Mouse (Mus musculus): Measurements from ENCODE around the gene Epn3. TPM values are rescaled to one million over a fixed set of nuclear protein-coding genes. Genes with fewer than 3 reads are reported as not detected.

The Epn3 gene
- polyA plus RNA-seq, 1 experiment from 2014 or later: 12.0 TPM

- peaks cover 40% of the 10 kb centered on the region for H3K4me1 ChIP-seq
- H3K4me2 ChIP-seq: no peak overlapping the region
- no peaks in the 10 kb centered on the region for H3K36me3 ChIP-seq
- H3K9me3 ChIP-seq: no peaks in the 10 kb centered on the region
- WGBS: 25% methylated on average over 11 of the region's 11 CpGs
- no peak overlapping the region for H3K9ac ChIP-seq
- no peak overlapping the region for H3K4me3 ChIP-seq (replicated peaks)
- H3K27me3 ChIP-seq (replicated peaks): peaks cover 42% of the 10 kb centered on the region
- H3K27ac ChIP-seq: no peak overlapping the region
- ATAC-seq (ENCODE audit: insufficient read depth, low FRiP score, low read depth): no peak
These were observed 24.1 kb downstream of the Epn3 start for GRCm38 (mm10) chr11:94475722-94476121.

- ATAC-seq (ENCODE audit: insufficient read depth, low FRiP score, low read depth): peak; percentile 14; the same call in 1 of the 2 replicates
- Histone ChIP-seq H3K9ac (no peak overlapping the region), H3K4me3 (replicated peaks) (peak overlapping the region; percentile 58), H3K36me3 (no peaks in the 10 kb centered on the region), H3K27me3 (replicated peaks) (peaks cover 42% of the 10 kb centered on the region), H3K9me3 (no peaks in the 10 kb centered on the region), H3K27ac (peak overlapping the region; percentile 92; the same call in 1 of the 2 replicates), H3K4me1 (peaks cover 43% of the 10 kb centered on the region), H3K4me2 (peak overlapping the region; percentile 80)
- WGBS: under 1% methylated on average over 11 of the region's 11 CpGs
These were observed 25.2 kb downstream of the Epn3 start for GRCm38 (mm10) chr11:94474544-94474910.

DNA sequence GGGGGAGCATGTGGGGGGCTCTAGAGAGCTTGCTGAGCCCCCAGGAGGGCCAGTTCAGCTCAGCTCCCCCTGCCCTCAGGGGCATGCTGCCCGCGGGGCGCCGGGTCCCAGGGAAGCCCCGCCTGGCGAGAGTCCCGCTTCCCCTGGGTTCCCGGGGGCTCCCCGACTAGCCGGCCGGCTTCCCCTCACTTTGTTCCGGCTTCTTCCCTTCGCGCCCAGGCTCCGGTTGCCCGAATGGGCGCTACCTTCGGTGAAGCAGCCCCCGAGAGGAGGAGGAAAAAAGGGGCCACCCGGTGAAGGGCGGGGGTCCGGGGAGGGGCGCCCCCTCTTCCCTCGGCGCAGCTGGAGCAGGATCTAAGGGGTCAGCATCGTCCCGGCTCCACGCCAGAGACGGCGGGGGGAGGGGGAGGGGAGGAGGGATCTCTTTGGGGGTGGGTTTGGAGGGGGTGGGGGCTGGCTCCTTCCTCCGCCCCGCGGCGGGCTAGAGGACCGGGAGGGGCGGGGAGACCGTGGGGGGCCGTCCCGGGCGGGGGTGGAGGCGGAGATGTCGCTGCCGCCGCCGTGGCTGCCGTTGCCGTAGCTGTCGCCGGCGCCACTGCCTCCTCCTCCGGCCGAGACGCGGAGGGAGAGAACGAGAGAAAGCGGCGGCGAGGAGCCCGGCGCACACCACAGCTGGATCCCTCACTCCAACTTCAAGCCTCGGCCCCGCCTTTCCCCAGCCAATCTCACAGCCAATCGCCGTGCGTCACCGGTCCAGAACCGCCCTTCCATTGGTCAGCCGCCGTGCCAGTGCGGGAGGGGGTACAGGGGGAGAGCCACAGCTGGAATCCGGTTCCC is 25.8 kb downstream of the Epn3 start, which contains the start of gene Cacna1g:
Gene Cacna1g (minus strand): TSS at position 492 of the 837 bp plus-strand sequence.
- peaks cover 42% of the 10 kb centered on the region for H3K27me3 ChIP-seq (replicated peaks)
- H3K4me1 ChIP-seq: peaks cover 49% of the 10 kb centered on the region
- H3K9me3 ChIP-seq: no peaks in the 10 kb centered on the region
- WGBS: under 1% methylated on average over 55 of the region's 71 CpGs
- H3K4me2 ChIP-seq: peak within 1 kb of the TSS; percentile 80
- ATAC-seq (ENCODE audit: insufficient read depth, low FRiP score, low read depth): peak; percentile 88
- H3K4me3 ChIP-seq (replicated peaks): peak within 1 kb of the TSS; percentile 58
- peak within 1 kb of the TSS; percentile 56 for H3K9ac ChIP-seq
- peak within 1 kb of the TSS; percentile 92 for H3K27ac ChIP-seq
- no peaks in the 10 kb centered on the region for H3K36me3 ChIP-seq

DNA sequence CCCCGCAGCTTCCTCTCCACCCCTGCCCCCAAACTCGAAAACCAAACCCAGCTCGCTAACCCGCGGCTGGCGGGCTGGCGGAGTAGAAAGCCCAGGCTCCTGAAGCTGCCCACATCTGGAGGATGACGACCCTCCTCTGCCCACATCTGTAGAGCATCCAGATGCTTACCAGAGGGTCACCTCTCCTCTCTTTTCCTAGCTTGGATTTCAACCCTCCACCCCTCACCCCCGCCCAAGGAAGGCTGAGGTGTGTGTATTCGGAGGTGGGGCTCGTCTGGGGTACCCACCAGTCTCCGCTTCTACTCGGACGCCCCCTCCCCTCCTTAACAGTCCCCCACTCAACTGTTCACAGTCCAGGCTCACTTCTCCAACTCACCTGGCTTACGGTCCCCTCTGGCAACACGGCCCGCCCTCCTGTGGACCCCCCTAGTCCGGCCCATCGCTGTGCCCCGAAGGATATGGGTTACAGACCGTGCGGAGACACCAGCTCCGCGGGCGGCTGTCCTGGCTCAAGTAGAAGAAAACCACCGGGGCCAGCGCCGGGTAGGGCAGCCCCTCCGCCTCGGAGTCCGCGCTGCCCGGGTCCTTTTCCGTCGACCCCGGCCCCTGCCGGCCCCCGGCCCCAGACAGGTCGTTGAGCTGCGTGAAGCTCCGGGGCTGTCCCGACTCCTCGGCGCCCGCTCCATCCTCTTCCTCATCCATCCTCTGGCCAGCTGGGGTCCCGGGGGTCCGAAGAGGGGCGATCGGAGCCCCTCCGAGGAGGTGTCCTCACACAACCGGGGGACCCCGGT is 26.7 kb downstream of the Epn3 start:
- Histone ChIP-seq H3K4me1 (peaks cover 57% of the 10 kb centered on the region), H3K4me2 (peak overlapping the region; percentile 80), H3K27me3 (replicated peaks) (peaks cover 42% of the 10 kb centered on the region), H3K36me3 (no peaks in the 10 kb centered on the region), H3K9ac (peak overlapping the region; percentile 56), H3K9me3 (no peaks in the 10 kb centered on the region), H3K4me3 (replicated peaks) (peak overlapping the region; percentile 58), H3K27ac (peak overlapping the region; percentile 92)
- no peak for ATAC-seq (ENCODE audit: insufficient read depth, low FRiP score, low read depth)
- WGBS: under 1% methylated on average over 52 of the region's 52 CpGs

DNA sequence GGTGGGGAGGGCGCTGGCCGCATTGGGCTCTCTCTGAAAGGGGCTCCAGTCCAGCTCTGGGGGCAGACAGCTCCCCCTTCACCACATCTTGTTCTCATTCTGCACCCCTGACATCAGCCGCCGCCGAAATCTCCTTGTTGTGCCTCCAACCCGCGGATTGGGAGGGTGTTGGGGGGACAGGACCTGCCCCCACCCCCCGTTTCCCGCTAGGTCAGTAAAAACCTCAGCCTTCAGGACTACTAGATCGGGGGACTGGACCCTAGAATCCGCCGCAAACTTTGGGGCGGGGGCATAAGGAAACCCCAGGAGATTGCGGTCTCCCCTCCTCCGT is 27.2 kb downstream of the Epn3 start:
- Histone ChIP-seq H3K27ac (peak overlapping the region; percentile 92; the same call in 1 of the 2 replicates), H3K27me3 (replicated peaks) (peaks cover 40% of the 10 kb centered on the region), H3K4me3 (replicated peaks) (peak overlapping the region; percentile 58), H3K9me3 (no peaks in the 10 kb centered on the region), H3K9ac (peak overlapping the region; percentile 56; the same call in 1 of the 2 replicates), H3K4me1 (peaks cover 62% of the 10 kb centered on the region), H3K4me2 (peak overlapping the region; percentile 80), H3K36me3 (no peaks in the 10 kb centered on the region)
- ATAC-seq (ENCODE audit: insufficient read depth, low FRiP score, low read depth): no peak
- WGBS: 0% methylated on average over 15 of the region's 15 CpGs

GRCm38 (mm10) chr11:94471740-94472584 is 27.8 kb downstream of the Epn3 start:
- Histone ChIP-seq H3K4me1 (peaks cover 66% of the 10 kb centered on the region), H3K9ac (no peak overlapping the region; the same call in 1 of the 2 replicates), H3K27ac (peak overlapping the region; percentile 6; the same call in 1 of the 2 replicates), H3K27me3 (replicated peaks) (peaks cover 40% of the 10 kb centered on the region), H3K4me2 (peak overlapping the region; percentile 80), H3K4me3 (replicated peaks) (peak overlapping the region; percentile 58), H3K36me3 (no peaks in the 10 kb centered on the region), H3K9me3 (no peaks in the 10 kb centered on the region)
- WGBS: 10% methylated on average over 17 of the region's 17 CpGs
- no peak for ATAC-seq (ENCODE audit: insufficient read depth, low FRiP score, low read depth)

DNA sequence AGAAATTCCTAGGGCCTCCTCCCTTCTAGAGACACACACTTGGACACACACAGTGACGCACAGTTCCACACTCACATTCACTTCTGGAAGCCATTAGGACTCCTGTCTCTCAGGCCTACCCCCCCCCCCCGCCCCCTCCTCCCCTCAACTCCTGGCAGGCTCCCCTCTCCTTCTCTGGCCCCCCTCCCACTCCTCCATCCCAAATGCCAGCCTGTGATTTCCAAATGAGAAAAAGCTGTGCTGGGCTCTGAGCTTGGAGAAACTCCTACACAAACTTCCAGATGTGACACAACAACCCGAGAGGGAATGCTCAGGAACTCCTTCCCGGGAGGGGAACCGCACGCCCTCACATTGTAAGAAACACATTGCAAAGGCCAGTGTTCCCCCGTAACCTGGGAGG is 29.4 kb downstream of the Epn3 start:
- Histone ChIP-seq H3K9me3 (no peaks in the 10 kb centered on the region), H3K4me2 (0 out of 2 replicates have a peak overlapping the region, but pooled peaks have one; percentile 80), H3K4me1 (peaks cover 62% of the 10 kb centered on the region), H3K9ac (no peak overlapping the region), H3K27me3 (replicated peaks) (peaks cover 25% of the 10 kb centered on the region; the same call in 1 of the 2 replicates), H3K36me3 (no peaks in the 10 kb centered on the region), H3K4me3 (replicated peaks) (no peak overlapping the region), H3K27ac (0 out of 2 replicates have a peak overlapping the region, but pooled peaks have one; percentile 6)
- 39% methylated on average over 6 of the region's 7 CpGs for WGBS
- no peak for ATAC-seq (ENCODE audit: insufficient read depth, low FRiP score, low read depth)

- no peak overlapping the region for H3K4me3 ChIP-seq (replicated peaks)
- no peaks in the 10 kb centered on the region for H3K9me3 ChIP-seq
- H3K27me3 ChIP-seq (replicated peaks): peaks cover 17% of the 10 kb centered on the region; the same call in 1 of the 2 replicates
- H3K9ac ChIP-seq: no peak overlapping the region
- peak overlapping the region; percentile 66 for H3K27ac ChIP-seq
- 28% methylated on average over 9 of the region's 9 CpGs for WGBS
- H3K36me3 ChIP-seq: no peaks in the 10 kb centered on the region
- ATAC-seq (ENCODE audit: insufficient read depth, low FRiP score, low read depth): no peak
- H3K4me1 ChIP-seq: peaks cover 61% of the 10 kb centered on the region
- H3K4me2 ChIP-seq: peak overlapping the region; percentile 25; the same call in 1 of the 2 replicates
These were observed 30.4 kb downstream of the Epn3 start for GRCm38 (mm10) chr11:94469136-94470064.

DNA sequence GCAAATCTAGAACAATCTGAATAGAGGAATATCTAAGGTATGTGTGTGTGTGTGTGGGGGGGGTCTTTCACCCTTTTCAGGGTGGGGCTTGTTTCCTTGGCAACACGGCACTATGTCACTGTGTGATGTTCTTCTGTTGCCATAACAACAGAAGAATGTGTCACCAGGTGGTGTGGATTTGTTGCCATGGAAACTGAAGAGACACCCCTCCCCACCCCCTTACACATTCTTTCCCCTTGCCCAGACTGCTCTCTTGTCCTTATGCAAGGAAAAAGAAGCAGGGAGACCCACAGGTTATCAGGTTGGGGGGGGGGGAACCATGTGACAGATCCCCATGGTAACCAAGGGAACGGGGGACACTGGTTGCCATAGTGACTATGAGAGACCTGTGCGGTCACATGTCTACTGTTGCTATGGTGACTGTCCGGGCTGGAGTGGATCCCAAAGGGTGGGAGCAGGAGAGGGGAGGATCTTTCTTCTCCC is 31.2 kb downstream of the Epn3 start:
- H3K9ac ChIP-seq: no peak overlapping the region
- no peak overlapping the region for H3K4me2 ChIP-seq
- H3K36me3 ChIP-seq: no peaks in the 10 kb centered on the region
- H3K9me3 ChIP-seq: no peaks in the 10 kb centered on the region
- H3K27ac ChIP-seq: peak overlapping the region; percentile 66
- H3K4me1 ChIP-seq: peaks cover 57% of the 10 kb centered on the region
- ATAC-seq (ENCODE audit: insufficient read depth, low FRiP score, low read depth): no peak
- peaks cover 13% of the 10 kb centered on the region; the same call in 1 of the 2 replicates for H3K27me3 ChIP-seq (replicated peaks)
- no peak overlapping the region for H3K4me3 ChIP-seq (replicated peaks)
- WGBS: 24% methylated on average over 4 of the region's 4 CpGs

GRCm38 (mm10) chr11:94466333-94466855 is 33.4 kb downstream of the Epn3 start:
- Histone ChIP-seq H3K36me3 (no peaks in the 10 kb centered on the region), H3K27me3 (replicated peaks) (no peaks in the 10 kb centered on the region), H3K4me1 (peaks cover 38% of the 10 kb centered on the region), H3K9me3 (no peaks in the 10 kb centered on the region), H3K4me2 (no peak overlapping the region), H3K4me3 (replicated peaks) (no peak overlapping the region), H3K9ac (no peak overlapping the region), H3K27ac (no peak overlapping the region)
- 85% methylated on average over 17 of the region's 17 CpGs for WGBS
- no peak for ATAC-seq (ENCODE audit: insufficient read depth, low FRiP score, low read depth)
